Mouse (Mus musculus) myocyte (in vitro differentiated cells): Measurements from ENCODE around the gene Sys1.
A peak's percentile ranks its signal among the peaks of the same experiment; 100 is the strongest.

ENCODE experiments used
- MYOG ChIP-seq, 3 experiments: IDR thresholded peaks; one replicate each; pipeline ENCODE4 v1.6.1; 2011; ENCODE audit warnings: control low read depth in 2 of 3, low read depth in 2 of 3, mild to moderate bottlenecking in 2 of 3; ENCODE audit not compliant: insufficient read length in 2 of 3, control insufficient read depth in 1 of 3, insufficient read depth in 1 of 3
- POLR2A ChIP-seq: IDR thresholded peaks from one replicate; pipeline ENCODE4 v1.6.1; 2011; ENCODE audit warnings: low read depth, mild to moderate bottlenecking, control low read depth, moderate library complexity; ENCODE audit not compliant: insufficient read length
- SRF ChIP-seq: IDR thresholded peaks from one replicate; pipeline ENCODE4 v1.6.1; 2011; ENCODE audit warnings: low read depth; ENCODE audit not compliant: control insufficient read depth, insufficient read length
- TCF12 ChIP-seq: IDR thresholded peaks from one replicate; pipeline ENCODE4 v1.6.1; 2011; ENCODE audit warnings: mild to moderate bottlenecking, control low read depth; ENCODE audit not compliant: poor library complexity, insufficient read depth, severe bottlenecking

DNA sequence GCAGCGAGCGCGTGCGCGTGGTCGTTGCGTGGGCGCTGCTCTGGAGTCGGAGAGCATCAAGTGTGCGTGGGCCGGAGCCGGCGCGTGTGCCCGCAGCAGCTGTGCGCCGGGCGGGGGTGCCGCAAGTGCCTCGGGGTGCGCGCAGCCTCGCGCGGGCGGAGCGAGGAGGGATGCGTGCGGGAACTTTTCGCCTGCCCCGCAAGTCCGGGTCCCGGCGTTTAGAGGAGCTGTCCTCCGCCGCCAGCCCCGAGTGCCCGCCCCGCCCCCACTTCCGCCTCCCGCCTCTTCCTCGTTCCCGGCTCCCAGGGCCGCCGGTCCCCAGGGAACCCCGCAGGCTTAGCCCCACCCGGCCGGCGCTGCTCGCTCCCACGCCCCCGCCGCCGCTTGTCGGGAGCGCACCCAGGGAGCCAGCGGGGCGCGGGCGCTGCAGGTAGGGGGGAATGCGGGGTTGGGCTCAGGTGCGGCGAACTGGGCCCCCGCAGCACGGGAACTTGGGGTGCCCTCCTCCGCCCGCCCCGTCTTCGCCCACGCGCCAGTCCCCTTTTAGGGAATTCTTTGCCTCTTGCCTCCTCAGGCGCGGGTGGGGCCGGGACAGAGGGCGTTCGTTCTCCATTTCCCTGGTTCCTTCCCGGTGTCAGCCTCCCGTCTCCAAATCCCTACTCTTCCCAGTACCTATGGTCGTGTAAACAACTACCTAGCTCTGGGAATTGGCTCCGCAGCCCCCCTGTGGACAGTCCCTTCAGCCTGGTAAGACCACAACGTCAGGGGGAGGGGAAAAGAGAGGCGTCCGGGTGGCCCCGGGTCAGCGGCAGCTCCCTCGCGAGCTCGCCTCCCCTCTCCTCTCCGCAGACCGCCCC is 29.7 kb downstream of the Sys1 start:
- TF ChIP-seq TCF12, result no peak
- no peak for TF ChIP-seq SRF
- peak; percentile 29 for TF ChIP-seq POLR2A
- peak in 2 of 3 experiments; percentile 81 to 90 for TF ChIP-seq MYOG (IDR thresholded peaks at IDR 0.05; ENCODE audit: control insufficient read depth in 1 of 3, insufficient read depth in 1 of 3, insufficient read length in 2 of 3, low read depth in 2 of 3)
